Mouse (Mus musculus) subcutaneous adipose tissue, adult 2 months (tissue): ENCODE measurements around the gene Lgals3. TPM values are rescaled to one million over a fixed set of nuclear protein-coding genes. Genes with fewer than 3 reads are reported as not detected.

Source experiments
- polyA plus RNA-seq: library from polyadenylated mRNA; depleted of rRNA; stranded (reverse); fragments of >200 nt; gene quantifications from 2 replicates; pipeline ENCODE4 v1.2.3, GENCODE M21; 2012; ENCODE audit warnings: low replicate concordance; rRNA removed

Gene Lgals3
- 167 and 321 TPM in 2 replicates for polyA plus RNA-seq

GRCm38 (mm10) chr14:47367461-47367860, at the start of gene Lgals3:
Lgals3 (plus strand) TSS chr14:47367751.

GRCm38 (mm10) chr14:47417775-47418665, 50.5 kb downstream of the Lgals3 start, which contains the start of gene Dlgap5:
Dlgap5 (minus strand) TSS chr14:47418407.

Other genes starting within 250 kb of the Lgals3 start
- 4.1 and 4.3 TPM in 2 replicates for gene Gch1, start 178.3 kb upstream of the Lgals3 start, polyA plus RNA-seq
- 0.89 and 2.5 TPM in 2 replicates for gene Wdhd1, start 90.9 kb upstream of the Lgals3 start, polyA plus RNA-seq
- 2.9 and 4.3 TPM in 2 replicates for gene Socs4, start 90.8 kb upstream of the Lgals3 start, polyA plus RNA-seq
- gene Mapk1ip1l, start 69.5 kb upstream of the Lgals3 start, polyA plus RNA-seq, result 21.2 and 42.0 TPM in 2 replicates
- 0.37 and 2.1 TPM in 2 replicates for gene Dlgap5, start 50.7 kb downstream of the Lgals3 start, polyA plus RNA-seq
- gene Fbxo34, start 82.7 kb downstream of the Lgals3 start, polyA plus RNA-seq, result 14.6 and 14.8 TPM in 2 replicates
- 7.9 and 10.9 TPM in 2 replicates for gene Atg14, start 202.9 kb downstream of the Lgals3 start, polyA plus RNA-seq